Mouse (Mus musculus) thymus, adult 2 months (tissue): ENCODE data around the gene Fut7.

Experiments
- CTCF ChIP-seq: fragments of 200-500 bp; IDR thresholded peaks from 2 replicates; pipeline ENCODE4 v1.5.1; 2012; ENCODE audit warnings: mild to moderate bottlenecking, control low read depth, low read length, moderate library complexity, borderline replicate concordance; ENCODE audit not compliant: control insufficient read depth, poor library complexity, insufficient read depth; ENCODE audit errors: extremely low read depth
- POLR2A ChIP-seq: fragments of 200-500 bp; IDR thresholded peaks from 2 replicates; pipeline ENCODE4 v1.6.1; 2012; ENCODE audit warnings: mild to moderate bottlenecking, low read length, control low read depth, moderate library complexity; ENCODE audit not compliant: control insufficient read depth, poor library complexity, insufficient read depth; ENCODE audit errors: extremely low read depth

DNA sequence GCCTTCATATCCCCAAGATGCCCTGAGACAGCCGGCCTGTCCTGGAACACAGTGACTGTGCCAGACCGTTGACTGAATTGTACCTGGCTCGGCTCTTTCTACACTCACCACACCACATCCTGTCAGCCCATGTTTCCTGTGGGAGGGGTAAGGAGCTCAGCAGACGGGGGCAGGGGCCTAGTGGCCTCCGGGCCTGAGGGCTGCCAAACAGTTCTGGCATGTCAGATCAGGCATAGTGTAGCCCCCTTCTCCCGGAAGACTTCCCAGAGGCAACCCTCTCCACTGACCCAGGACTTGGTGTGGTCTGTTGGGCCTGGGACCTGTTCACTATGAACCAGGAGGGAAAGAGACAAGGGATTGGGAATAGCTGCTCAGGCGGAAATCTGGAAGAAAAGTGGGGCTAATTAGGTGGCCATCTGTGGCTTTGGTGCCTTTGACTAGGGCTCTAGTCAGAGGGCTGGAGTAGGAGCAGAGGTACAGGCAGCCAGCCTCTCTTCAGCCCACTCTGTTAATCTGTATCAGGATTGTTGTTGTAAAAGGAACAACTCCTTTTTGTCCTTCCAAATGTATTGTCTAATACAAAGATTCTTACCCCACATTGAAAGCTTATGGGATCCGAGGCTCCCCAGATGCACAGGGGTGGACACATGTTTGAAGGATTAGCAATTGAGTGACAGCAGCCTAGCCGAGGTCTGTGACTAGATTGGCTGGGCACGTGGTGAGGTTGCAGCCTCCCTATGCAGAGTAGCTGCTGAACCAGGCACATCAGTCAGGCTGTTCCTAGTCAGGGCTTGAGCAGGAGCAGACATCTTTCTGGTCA, 43.0 kb downstream of the Fut7 start:
- TF ChIP-seq POLR2A = peak; percentile 84
- 0 out of 2 replicates have a peak, but pooled peaks have one; percentile 36 for TF ChIP-seq CTCF
